Mouse (Mus musculus) cerebellum, adult 2 months (tissue): ENCODE results near the gene Prr5l. TPM values are rescaled to one million over a fixed set of nuclear protein-coding genes. Genes with fewer than 3 reads are reported as not detected.
A peak's percentile ranks its signal among the peaks of the same experiment; 100 is the strongest.

Experiments
- DNase-seq, 2 experiments: peaks; one replicate each; pipeline ENCODE4 v3.0.0; 2021
- H3K27ac ChIP-seq: fragments of 200-500 bp; 2 replicates; pipeline ENCODE4 v1.5.1; 2012; ENCODE audit warnings: low read length, control low read depth, inconsistent platforms; ENCODE audit not compliant: insufficient read depth
- H3K27me3 ChIP-seq: fragments of 200-500 bp; 2 replicates; pipeline ENCODE4 v1.6.1; 2012; ENCODE audit warnings: inconsistent platforms, mild to moderate bottlenecking, low read length, moderate library complexity; ENCODE audit not compliant: control insufficient read depth, insufficient read depth
- H3K4me1 ChIP-seq: fragments of 200-500 bp; 2 replicates; pipeline ENCODE4 v1.6.1; 2011; ENCODE audit warnings: low read length; ENCODE audit not compliant: control insufficient read depth, insufficient read depth
- H3K4me3 ChIP-seq: fragments of 200-500 bp; replicated peaks from 2 replicates; pipeline ENCODE3; 2011; ENCODE audit warnings: mild to moderate bottlenecking, low read depth, low read length, control low read depth; ENCODE audit not compliant: insufficient read depth
- CTCF ChIP-seq: fragments of 200-500 bp; IDR thresholded peaks from 2 replicates; pipeline ENCODE4 v1.5.1; 2011; ENCODE audit warnings: low read depth, mild to moderate bottlenecking, control low read depth, low read length, moderate library complexity, borderline replicate concordance; ENCODE audit not compliant: insufficient read depth
- POLR2A ChIP-seq: fragments of 200-500 bp; IDR thresholded peaks from 2 replicates; pipeline ENCODE4 v1.6.1; 2011; ENCODE audit warnings: low read length, control low read depth, borderline replicate concordance; ENCODE audit not compliant: insufficient read depth
- WGBS: fragments of 180-500 bp; shearing (Covaris S2); methylation state at CpG from one replicate; pipeline ENCODE4 v1.1.7; 2018; 5-methylcytosine and 5-hydroxymethylcytosine counted together
- polyA plus RNA-seq: library from polyadenylated mRNA; depleted of rRNA; stranded (reverse); fragments of >200 nt; gene quantifications from 2 replicates; pipeline ENCODE4 v1.2.3, GENCODE M21; 2012

The Prr5l gene
- polyA plus RNA-seq, 1 experiment = 37.8 TPM

DNA sequence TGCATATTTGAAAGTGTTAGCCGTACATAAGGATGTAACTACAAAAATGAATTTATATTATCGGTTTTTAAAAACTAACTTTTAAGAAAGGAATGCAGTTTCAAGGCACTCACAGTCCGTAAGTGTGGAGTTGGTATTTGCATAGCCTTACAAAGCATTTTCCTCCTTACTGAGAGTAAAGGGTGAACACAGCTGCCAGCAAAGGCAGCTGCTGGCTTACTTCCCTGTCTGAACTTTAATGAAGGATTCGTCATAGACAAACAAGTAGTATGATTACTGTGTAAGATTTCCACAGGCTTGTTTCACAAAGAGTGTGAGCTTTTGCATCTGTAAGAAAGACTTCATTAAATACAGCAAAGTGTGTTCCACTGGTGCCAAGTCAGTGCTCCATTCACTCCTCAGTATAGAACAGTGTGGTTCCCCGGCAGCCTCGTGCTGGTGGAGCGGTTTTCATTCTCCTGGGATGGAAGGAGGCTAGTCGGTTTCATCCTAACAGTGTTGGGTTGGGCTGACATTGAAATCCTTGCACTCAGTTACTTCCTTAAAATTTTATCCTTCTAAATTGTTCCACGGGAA lies 192.5 kb downstream of the Prr5l start:
- TF ChIP-seq CTCF = no peak
- Histone ChIP-seq H3K4me1 (no peaks in the 10 kb centered on the region), H3K27me3 (no peaks in the 10 kb centered on the region), H3K4me3 (no peak overlapping the region), H3K27ac (no peak overlapping the region)
- no peak for DNase-seq
- WGBS = 84% methylated on average over 9 of the region's 9 CpGs

DNA sequence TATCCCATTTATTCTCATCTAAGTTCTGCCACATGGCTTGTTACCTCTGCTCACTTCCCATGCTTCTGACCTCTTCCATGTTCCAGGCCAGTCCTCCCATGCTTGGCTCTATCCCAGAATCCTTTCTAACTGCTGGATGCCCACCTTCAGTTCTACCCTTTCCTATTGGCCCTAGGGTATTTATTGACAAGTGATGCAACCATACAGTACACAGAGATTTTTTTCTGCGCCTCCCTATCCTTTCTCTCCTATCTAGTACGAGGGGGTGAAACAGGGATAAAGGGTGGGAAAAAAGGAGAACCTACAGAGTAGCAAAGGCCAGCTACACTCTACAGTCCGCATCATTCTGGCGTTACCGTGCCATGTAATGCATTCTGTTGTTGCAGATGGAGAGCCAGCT lies 194.8 kb downstream of the Prr5l start:
- Histone ChIP-seq H3K4me1 (no peaks in the 10 kb centered on the region), H3K4me3 (no peak overlapping the region), H3K27me3 (no peaks in the 10 kb centered on the region), H3K27ac (no peak overlapping the region)
- TF ChIP-seq CTCF (no peak), POLR2A (no peak)
- no peak for DNase-seq
- 53% methylated on average over 5 of the region's 5 CpGs for WGBS

DNA sequence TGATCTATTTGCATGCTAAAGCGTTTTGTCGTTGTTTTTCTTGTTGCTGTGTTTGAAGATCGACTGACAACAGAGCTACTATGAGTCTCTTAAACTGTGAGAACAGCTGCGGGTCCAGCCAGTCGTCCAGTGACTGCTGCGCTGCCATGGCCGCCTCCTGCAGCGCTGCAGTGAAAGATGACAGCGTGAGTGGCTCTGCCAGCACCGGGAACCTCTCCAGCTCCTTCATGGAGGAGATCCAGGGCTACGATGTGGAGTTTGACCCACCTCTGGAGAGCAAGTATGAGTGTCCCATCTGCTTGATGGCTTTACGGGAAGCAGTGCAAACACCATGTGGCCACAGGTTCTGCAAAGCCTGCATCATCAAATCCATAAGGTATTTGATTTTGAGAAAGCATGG lies 198.4 kb downstream of the Prr5l start:
- 17% methylated on average over 12 of the region's 12 CpGs for WGBS
- TF ChIP-seq CTCF (no peak), POLR2A (no peak)
- DNase-seq = peak; percentile 20 to 37
- H3K4me1 ChIP-seq = no peaks in the 10 kb centered on the region
- no peak overlapping the region for H3K4me3 ChIP-seq
- H3K27me3 ChIP-seq = no peaks in the 10 kb centered on the region
- no peak overlapping the region for H3K27ac ChIP-seq

DNA sequence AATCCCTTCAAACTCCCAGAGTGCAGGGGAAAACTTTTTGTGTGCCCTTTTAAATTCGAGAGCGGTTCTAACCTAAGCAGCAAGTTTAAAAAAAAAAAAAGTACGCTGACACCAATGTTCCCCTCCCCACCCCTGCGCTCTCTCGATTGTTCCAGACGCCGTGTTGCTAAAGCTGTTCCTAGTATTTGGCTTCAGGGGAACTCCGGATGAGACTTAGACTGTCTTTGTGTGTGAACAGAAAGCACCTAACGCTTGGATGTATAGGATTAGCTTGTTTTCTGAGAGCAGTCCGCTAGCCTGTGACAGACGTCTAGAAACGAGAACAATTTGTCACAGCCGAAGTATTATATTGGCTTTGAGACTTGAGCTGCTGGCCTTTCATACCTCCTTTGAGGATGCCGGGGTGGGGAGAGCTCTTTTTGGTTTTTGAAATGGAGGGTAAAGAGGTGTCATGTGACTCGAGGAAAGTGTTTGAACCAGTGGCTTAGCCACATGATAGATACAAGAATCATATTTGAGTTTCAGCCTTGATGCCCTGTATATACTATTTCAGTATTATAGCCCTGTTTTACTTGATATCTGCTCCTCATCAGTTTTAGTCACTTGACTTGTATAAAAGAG lies 203.6 kb downstream of the Prr5l start:
- H3K4me1 ChIP-seq = no peaks in the 10 kb centered on the region
- 3% methylated on average over 15 of the region's 15 CpGs for WGBS
- TF ChIP-seq CTCF (no peak), POLR2A (no peak)
- no peak overlapping the region for H3K27ac ChIP-seq
- H3K27me3 ChIP-seq = no peaks in the 10 kb centered on the region
- peak overlapping the region; percentile 75 for H3K4me3 ChIP-seq
- DNase-seq = peak in 1 of 2 experiments; percentile 14

DNA sequence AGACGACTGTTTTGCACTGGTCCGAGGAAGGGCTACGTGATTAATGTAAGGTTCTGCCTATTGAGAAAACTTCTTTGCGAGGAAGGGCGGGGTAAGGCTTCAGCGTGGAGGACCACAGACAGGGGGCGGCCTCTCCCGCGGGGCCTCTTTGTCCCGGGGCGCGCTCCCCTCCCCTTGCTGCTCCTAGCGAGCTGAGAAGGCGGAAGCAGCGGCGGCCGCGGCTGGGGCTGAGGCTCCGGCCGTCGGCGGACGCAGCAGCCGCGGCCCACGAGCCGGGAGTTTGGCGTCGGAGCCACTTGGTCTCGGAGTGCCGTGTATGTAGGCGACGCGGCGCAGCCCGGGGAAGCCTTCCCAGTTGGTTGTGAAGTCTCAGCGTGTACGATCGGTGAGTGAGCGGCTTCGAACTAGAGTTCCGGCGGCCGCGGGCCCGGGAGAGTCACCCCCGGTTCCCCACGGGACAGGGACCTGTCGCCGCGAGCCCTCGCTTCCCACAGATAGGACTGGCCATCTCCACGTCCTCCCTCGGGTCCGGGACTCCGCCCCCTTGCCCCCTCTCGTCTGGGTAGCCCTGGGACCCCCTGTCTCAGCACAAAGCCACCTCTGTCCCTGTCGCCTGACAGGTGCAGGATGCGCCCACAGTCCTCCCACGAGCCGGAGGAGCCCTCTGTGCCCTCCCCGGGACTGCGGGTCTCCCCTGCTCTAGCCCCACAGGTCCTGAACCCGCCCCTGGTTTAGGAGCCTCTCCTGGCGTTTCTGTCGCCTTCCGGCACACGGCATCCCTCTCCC lies 204.4 kb downstream of the Prr5l start, which contains the start of gene Traf6:
Gene Traf6 (plus strand): TSS at position 194 of the 786 bp plus-strand sequence.
- Histone ChIP-seq H3K4me3 (peak within 1 kb of the TSS; percentile 75), H3K27ac (no peak within 1 kb of the TSS; the same call in 1 of the 2 replicates), H3K4me1 (no peaks in the 10 kb centered on the region), H3K27me3 (no peaks in the 10 kb centered on the region)
- DNase-seq = peak; percentile 78 to 81
- WGBS = under 1% methylated on average over 68 of the region's 68 CpGs
- TF ChIP-seq CTCF (peak; percentile 40; the same call in 1 of the 2 replicates), POLR2A (peak; percentile 35; the same call in 1 of the 2 replicates)

DNA sequence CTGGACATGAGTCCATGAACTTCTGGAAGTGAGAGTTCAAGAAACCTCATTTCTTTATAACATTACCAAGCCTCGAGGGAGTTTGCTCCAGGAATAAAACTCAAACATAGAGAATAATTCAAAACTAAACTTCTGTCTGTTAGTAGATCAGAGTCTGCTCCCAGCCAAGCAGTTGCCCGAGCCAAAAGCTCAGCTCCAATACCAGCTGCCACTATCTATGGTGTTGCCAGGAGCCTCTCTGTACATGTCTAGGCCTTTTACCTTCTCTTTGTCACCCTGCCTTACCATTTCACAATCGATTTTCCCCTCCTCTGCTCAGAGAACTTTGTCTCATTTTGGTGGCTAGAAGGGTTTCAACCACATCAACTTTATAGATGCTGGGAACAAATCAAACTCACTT lies 209.3 kb downstream of the Prr5l start:
- DNase-seq = peak in 1 of 2 experiments; percentile 35
- WGBS = 12% methylated on average over 3 of the region's 3 CpGs
- TF ChIP-seq POLR2A = no peak
- TF ChIP-seq CTCF = no peak
- H3K4me1 ChIP-seq = no peaks in the 10 kb centered on the region
- H3K27me3 ChIP-seq = no peaks in the 10 kb centered on the region; the same call in 1 of the 2 replicates
- H3K4me3 ChIP-seq = no peak overlapping the region
- no peak overlapping the region for H3K27ac ChIP-seq

DNA sequence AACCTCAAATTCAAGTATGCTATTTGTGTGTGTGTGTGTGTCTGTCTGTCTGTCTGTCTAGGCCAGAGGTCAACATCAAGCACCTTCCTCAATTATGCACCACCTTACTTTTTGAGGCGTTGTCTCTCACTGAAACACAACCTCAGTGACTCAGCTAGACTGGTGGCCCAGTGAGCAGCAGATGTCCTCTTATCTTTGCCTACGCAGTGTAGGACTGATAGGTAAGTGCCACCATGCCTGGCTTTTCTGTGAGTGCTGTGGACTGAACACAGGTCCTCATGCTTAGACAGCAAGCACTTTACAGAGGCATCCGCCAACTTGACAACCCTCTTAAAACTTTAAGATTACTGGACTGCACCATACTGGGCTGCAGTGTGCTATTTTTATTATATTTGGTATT lies 214.1 kb downstream of the Prr5l start:
- no peaks in the 10 kb centered on the region for H3K4me1 ChIP-seq
- DNase-seq = no peak
- no peak overlapping the region for H3K4me3 ChIP-seq
- TF ChIP-seq CTCF (no peak), POLR2A (no peak)
- no peak overlapping the region for H3K27ac ChIP-seq
- 95% methylated on average over 3 of the region's 3 CpGs for WGBS
- no peaks in the 10 kb centered on the region; the same call in 1 of the 2 replicates for H3K27me3 ChIP-seq
